Mouse (Mus musculus): Measurements from ENCODE around the gene Ceacam19. TPM values are rescaled to one million over a fixed set of nuclear protein-coding genes. Genes with fewer than 3 reads are reported as not detected.

Ceacam19 gene
- total RNA-seq, 1 experiment from 2014 or later: not detected

- no peak for DNase-seq
These were observed 7.0 kb downstream of the Ceacam19 start for GRCm38 (mm10) chr7:19880754-19881153.

GRCm38 (mm10) chr7:19876781-19877425 lies 10.9 kb downstream of the Ceacam19 start:
- DNase-seq: no peak

- DNase-seq: peak; percentile 47
These were observed 11.7 kb downstream of the Ceacam19 start for GRCm38 (mm10) chr7:19875948-19876682.

DNA sequence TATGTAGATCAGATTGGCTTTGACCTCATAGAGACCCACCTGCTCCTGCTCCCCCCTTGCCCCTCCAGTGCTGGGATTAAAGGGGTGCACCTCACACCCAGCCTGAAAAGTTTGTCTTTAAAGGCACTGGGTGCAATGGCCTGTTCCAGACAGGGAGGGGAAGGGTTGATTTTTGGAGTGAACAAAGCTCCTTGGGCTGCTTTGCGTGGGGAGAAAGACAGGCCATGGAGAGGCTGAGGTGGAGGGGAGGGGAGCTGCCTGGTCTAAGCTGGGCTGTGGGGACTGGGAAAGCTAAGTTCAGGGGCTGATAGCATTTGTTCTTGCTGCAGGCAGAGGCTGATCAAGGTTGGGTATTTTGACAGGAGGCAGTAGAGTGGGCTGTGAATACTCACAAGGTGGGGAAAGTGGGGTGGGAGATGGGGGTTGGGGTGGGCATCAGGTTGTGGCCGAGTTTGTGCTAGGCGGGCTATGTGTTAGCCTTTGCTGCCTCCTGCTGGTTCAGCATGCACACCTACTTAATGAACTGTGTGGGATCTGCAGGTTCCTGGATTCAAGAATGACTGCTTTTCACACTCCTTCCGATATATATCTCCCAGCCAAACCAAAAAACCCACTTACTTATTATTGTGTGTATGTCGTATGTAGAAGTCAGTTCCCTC lies 15.7 kb downstream of the Ceacam19 start:
- peak; percentile 68 for DNase-seq

- DNase-seq: peak; percentile 53
These were observed 16.6 kb downstream of the Ceacam19 start for GRCm38 (mm10) chr7:19871137-19871621.

- DNase-seq: no peak
These were observed 19.9 kb downstream of the Ceacam19 start for GRCm38 (mm10) chr7:19867751-19868399.

DNA sequence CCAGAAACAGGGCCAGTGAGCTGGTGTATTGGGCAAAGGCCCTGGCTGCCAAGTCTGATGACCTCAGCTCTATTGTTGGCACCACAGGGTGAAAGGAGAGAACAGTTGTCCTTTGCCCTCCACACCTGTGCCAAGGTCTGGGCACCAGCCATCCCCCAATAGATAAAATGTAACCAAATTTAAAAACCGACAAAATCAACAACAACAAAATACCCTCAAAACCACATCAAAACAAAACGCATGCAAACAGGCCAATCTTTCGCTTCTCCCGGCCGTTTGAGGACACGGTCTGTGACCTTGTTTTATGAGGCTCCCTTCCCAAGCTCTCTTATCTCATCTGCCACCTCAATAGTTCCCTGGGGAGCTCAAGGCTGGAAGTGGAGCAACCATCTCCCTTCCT lies 21.3 kb downstream of the Ceacam19 start:
- DNase-seq: peak; percentile 68

- DNase-seq: no peak
These were observed 22.3 kb downstream of the Ceacam19 start for GRCm38 (mm10) chr7:19865246-19866036.

- peak; percentile 73 for DNase-seq
These were observed 23.5 kb downstream of the Ceacam19 start for GRCm38 (mm10) chr7:19864241-19864640.

GRCm38 (mm10) chr7:19861199-19861598 lies 26.6 kb downstream of the Ceacam19 start, which contains the start of gene Ceacam16:
Gene Ceacam16 (minus strand): TSS chr7:19861299.
- DNase-seq: no peak

GRCm38 (mm10) chr7:19859740-19860139 lies 28.0 kb downstream of the Ceacam19 start:
- DNase-seq: no peak

DNA sequence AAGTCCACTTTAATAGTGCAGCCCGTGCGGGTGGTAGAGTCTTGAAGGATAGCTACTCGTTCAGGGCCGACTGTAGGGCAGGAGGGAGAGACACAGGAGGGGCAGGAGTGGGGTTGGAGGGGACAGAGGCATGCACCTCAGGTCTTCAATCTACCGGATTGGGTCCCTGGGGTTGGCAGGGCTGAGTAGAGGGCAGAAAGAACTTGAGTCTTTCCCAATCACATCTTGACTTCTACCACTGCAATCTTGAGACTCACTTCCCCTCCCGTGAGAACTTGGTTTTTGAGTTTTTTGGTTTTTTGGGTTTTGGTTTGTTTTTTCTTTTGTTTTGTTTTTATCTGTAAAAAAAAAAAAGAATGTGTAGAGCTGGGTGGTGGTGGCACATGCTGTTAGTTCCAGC lies 31.5 kb downstream of the Ceacam19 start:
- DNase-seq: no peak

DNA sequence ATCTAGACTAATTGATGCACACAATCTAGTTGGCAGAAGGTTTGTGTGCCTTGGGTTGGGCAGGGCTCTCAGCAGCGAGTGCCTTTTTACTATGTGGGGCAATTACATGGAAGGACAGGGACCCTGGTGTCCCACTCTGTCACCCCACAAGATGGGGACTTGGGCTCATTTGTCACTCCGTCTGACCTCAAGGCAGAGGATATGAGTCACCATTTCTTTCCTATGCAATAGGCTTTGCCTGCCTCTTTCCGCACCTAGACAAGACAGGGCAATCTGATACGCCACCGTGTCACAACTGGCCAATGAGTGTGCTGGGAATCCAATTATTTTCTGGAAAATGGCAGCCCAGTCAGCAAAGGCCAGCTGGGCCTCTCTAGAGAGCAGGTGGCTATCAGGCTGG lies 32.1 kb downstream of the Ceacam19 start:
- DNase-seq: no peak

DNA sequence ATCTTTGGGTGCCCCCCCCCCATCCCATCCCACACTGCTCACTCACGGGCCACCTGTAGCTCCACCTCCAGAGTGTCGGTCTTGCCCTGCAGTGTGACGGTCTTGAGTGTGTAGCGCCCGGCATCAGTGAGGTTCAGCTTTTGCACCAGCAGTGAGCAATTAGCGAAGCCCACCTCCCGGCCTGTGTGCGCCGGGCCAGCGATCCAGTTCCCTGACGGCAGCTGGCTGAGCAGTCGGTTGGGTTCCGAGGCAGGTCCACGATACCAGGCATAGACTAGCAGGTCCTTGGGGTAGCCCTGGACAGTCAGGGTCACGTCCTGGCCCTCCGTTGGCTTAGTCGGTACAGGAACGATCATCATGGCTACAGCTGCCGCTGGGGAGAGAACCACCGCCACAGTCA lies 34.2 kb downstream of the Ceacam19 start:
- no peak for DNase-seq

- no peak for DNase-seq
These were observed 35.8 kb downstream of the Ceacam19 start, which contains the start of gene Gm19345 for GRCm38 (mm10) chr7:19851858-19852570. Gene Gm19345 (plus strand): TSS chr7:19852003.

GRCm38 (mm10) chr7:19844521-19845171 lies 43.1 kb downstream of the Ceacam19 start:
- no peak for DNase-seq

- DNase-seq: peak; percentile 88
These were observed 44.2 kb downstream of the Ceacam19 start for GRCm38 (mm10) chr7:19843561-19843960.

- peak; percentile 70 for DNase-seq
These were observed 44.8 kb downstream of the Ceacam19 start for GRCm38 (mm10) chr7:19842885-19843504.

GRCm38 (mm10) chr7:19841686-19842413 lies 45.9 kb downstream of the Ceacam19 start:
- DNase-seq: no peak
